Mouse (Mus musculus) kidney, embryonic 14.5 days (tissue): ENCODE results near the gene Sacs. TPM values are rescaled to one million over a fixed set of nuclear protein-coding genes. Genes with fewer than 3 reads are reported as not detected.
A peak's percentile ranks its signal among the peaks of the same experiment; 100 is the strongest.

Experiments used
- ATAC-seq: fragments of 200-750 bp; cut with Nextera tagmentation; 2 replicates; pipeline ENCODE4 v1.8.0; 2017; ENCODE audit warnings: moderate number of reproducible peaks, mild to moderate bottlenecking, moderate TSS enrichment, moderate library complexity; ENCODE audit not compliant: low FRiP score, low TSS enrichment
- H3K27ac ChIP-seq: fragments of 300-500 bp; sonication (generic); 2 replicates; pipeline ENCODE4 v1.5.1; 2014; ENCODE audit warnings: low read depth, mild to moderate bottlenecking, low read length, moderate library complexity, mixed read lengths
- H3K27me3 ChIP-seq: fragments of 300-500 bp; sonication (generic); 2 replicates; pipeline ENCODE4 v1.6.1; 2014; ENCODE audit warnings: mild to moderate bottlenecking, low read length; ENCODE audit not compliant: control insufficient read depth, insufficient read depth
- H3K36me3 ChIP-seq: fragments of 300-500 bp; sonication (generic); 2 replicates; pipeline ENCODE4 v1.6.1; 2014; ENCODE audit warnings: low read length, mixed read lengths; ENCODE audit not compliant: control insufficient read depth, insufficient read depth
- H3K4me1 ChIP-seq: fragments of 300-500 bp; sonication (generic); 2 replicates; pipeline ENCODE4 v1.6.1; 2014; ENCODE audit warnings: low read length, mixed read lengths; ENCODE audit not compliant: control insufficient read depth, insufficient read depth
- H3K4me2 ChIP-seq: fragments of 300-500 bp; sonication (generic); replicated peaks from 2 replicates; pipeline ENCODE4 v1.6.1; 2014; ENCODE audit warnings: low read depth, mild to moderate bottlenecking, low read length
- H3K4me3 ChIP-seq: fragments of 300-500 bp; sonication (generic); 2 replicates; pipeline ENCODE4 v1.5.1; 2014; ENCODE audit warnings: mild to moderate bottlenecking, low read length
- H3K9ac ChIP-seq: fragments of 300-500 bp; sonication (generic); 2 replicates; pipeline ENCODE4 v1.6.1; 2014; ENCODE audit warnings: low read depth, mild to moderate bottlenecking, low read length, moderate library complexity
- H3K9me3 ChIP-seq: fragments of 300-500 bp; sonication (generic); 2 replicates; pipeline ENCODE4 v1.6.1; 2016; ENCODE audit warnings: low read length; ENCODE audit not compliant: control insufficient read depth
- WGBS: fragments of 180-500 bp; shearing (Covaris S2); extraction: QIAGEN DNeasy Blood & Tissue Kit; methylation state at CpG from one replicate; pipeline ENCODE4 v1.1.7; 2014; 5-methylcytosine and 5-hydroxymethylcytosine counted together
- polyA plus RNA-seq: library from polyadenylated mRNA; unstranded; fragments of >200 nt; fragmentation: Nextera tagmentation; extraction: Ambion mirVana; gene quantifications from 2 replicates; pipeline ENCODE4 v1.2.1, GENCODE M21; 2014

Sacs gene
- polyA plus RNA-seq, 1 experiment from 2014 or later: 3.6 TPM

GRCm38 (mm10) chr14:61171261-61171970 is 33.2 kb downstream of the Sacs start:
- 85% methylated on average over 5 of the region's 5 CpGs for WGBS

GRCm38 (mm10) chr14:61172548-61173158 is 34.4 kb downstream of the Sacs start:
- no peaks in the 10 kb centered on the region for H3K36me3 ChIP-seq
- H3K27ac ChIP-seq: peak overlapping the region; percentile 73
- peak overlapping the region; percentile 70 for H3K9ac ChIP-seq
- peak; percentile 98 for ATAC-seq
- no peaks in the 10 kb centered on the region for H3K9me3 ChIP-seq
- WGBS: under 1% methylated on average over 46 of the region's 52 CpGs
- peak overlapping the region; percentile 91 for H3K4me2 ChIP-seq
- no peaks in the 10 kb centered on the region for H3K27me3 ChIP-seq
- H3K4me3 ChIP-seq: peak overlapping the region; percentile 81
- H3K4me1 ChIP-seq: no peaks in the 10 kb centered on the region

More at GRCm38 (mm10) chr14:61171261-61171970, 33.2 kb downstream of the Sacs start:
- no peak overlapping the region for H3K27ac ChIP-seq
- no peaks in the 10 kb centered on the region for H3K9me3 ChIP-seq
- H3K4me1 ChIP-seq: no peaks in the 10 kb centered on the region
- no peaks in the 10 kb centered on the region for H3K36me3 ChIP-seq
- H3K4me2 ChIP-seq: no peak overlapping the region
- ATAC-seq: no peak
- no peaks in the 10 kb centered on the region for H3K27me3 ChIP-seq
- H3K4me3 ChIP-seq: no peak overlapping the region
- H3K9ac ChIP-seq: no peak overlapping the region

- no peaks in the 10 kb centered on the region for H3K9me3 ChIP-seq
- peak; percentile 41 for ATAC-seq
- H3K9ac ChIP-seq: peak overlapping the region; percentile 70
- H3K4me3 ChIP-seq: peak overlapping the region; percentile 81
- H3K4me1 ChIP-seq: no peaks in the 10 kb centered on the region
- no peaks in the 10 kb centered on the region for H3K36me3 ChIP-seq
- peak overlapping the region; percentile 73 for H3K27ac ChIP-seq
- H3K4me2 ChIP-seq: peak overlapping the region; percentile 91
- H3K27me3 ChIP-seq: no peaks in the 10 kb centered on the region
- WGBS: under 1% methylated on average over 37 of the region's 37 CpGs
These were observed 35.0 kb downstream of the Sacs start for GRCm38 (mm10) chr14:61173229-61173628.

- Histone ChIP-seq H3K36me3 (peaks cover 12% of the 10 kb centered on the region; the same call in 1 of the 2 replicates), H3K9me3 (no peaks in the 10 kb centered on the region), H3K4me1 (no peaks in the 10 kb centered on the region), H3K4me2 (no peak overlapping the region), H3K9ac (no peak overlapping the region), H3K27ac (no peak overlapping the region), H3K27me3 (no peaks in the 10 kb centered on the region), H3K4me3 (no peak overlapping the region)
- WGBS: 86% methylated on average over 7 of the region's 7 CpGs
- no peak for ATAC-seq
These were observed 53.6 kb downstream of the Sacs start for GRCm38 (mm10) chr14:61191904-61192303.

GRCm38 (mm10) chr14:61192326-61192725 is 54.1 kb downstream of the Sacs start:
- 88% methylated on average over 10 of the region's 10 CpGs for WGBS
- Histone ChIP-seq H3K9ac (no peak overlapping the region), H3K4me2 (no peak overlapping the region), H3K4me1 (no peaks in the 10 kb centered on the region), H3K36me3 (peaks cover 12% of the 10 kb centered on the region; the same call in 1 of the 2 replicates), H3K9me3 (no peaks in the 10 kb centered on the region), H3K4me3 (no peak overlapping the region), H3K27me3 (no peaks in the 10 kb centered on the region), H3K27ac (no peak overlapping the region)
- ATAC-seq: no peak

- no peak for ATAC-seq
- WGBS: 82% methylated on average over 4 of the region's 4 CpGs
- H3K9me3 ChIP-seq: no peaks in the 10 kb centered on the region
- H3K36me3 ChIP-seq: peaks cover 12% of the 10 kb centered on the region; the same call in 1 of the 2 replicates
- no peak overlapping the region for H3K9ac ChIP-seq
- H3K4me1 ChIP-seq: no peaks in the 10 kb centered on the region
- no peaks in the 10 kb centered on the region for H3K27me3 ChIP-seq
- H3K4me2 ChIP-seq: no peak overlapping the region
- no peak overlapping the region for H3K4me3 ChIP-seq
- no peak overlapping the region for H3K27ac ChIP-seq
These were observed 56.2 kb downstream of the Sacs start for GRCm38 (mm10) chr14:61194416-61194815.

- no peak overlapping the region for H3K27ac ChIP-seq
- no peak overlapping the region for H3K4me3 ChIP-seq
- no peak overlapping the region for H3K9ac ChIP-seq
- H3K27me3 ChIP-seq: no peaks in the 10 kb centered on the region
- no peaks in the 10 kb centered on the region for H3K4me1 ChIP-seq
- WGBS: 93% methylated on average over 5 of the region's 5 CpGs
- peaks cover 5% of the 10 kb centered on the region; the same call in 1 of the 2 replicates for H3K36me3 ChIP-seq
- no peak overlapping the region for H3K4me2 ChIP-seq
- ATAC-seq: no peak
- H3K9me3 ChIP-seq: no peaks in the 10 kb centered on the region
These were observed 71.9 kb downstream of the Sacs start for GRCm38 (mm10) chr14:61210111-61210510.

- ATAC-seq: no peak
- Histone ChIP-seq H3K27ac (no peak overlapping the region), H3K9ac (no peak overlapping the region), H3K9me3 (no peaks in the 10 kb centered on the region), H3K36me3 (peaks cover 2% of the 10 kb centered on the region; the same call in 1 of the 2 replicates), H3K4me1 (no peaks in the 10 kb centered on the region), H3K4me2 (no peak overlapping the region), H3K27me3 (no peaks in the 10 kb centered on the region), H3K4me3 (no peak overlapping the region)
- 89% methylated on average over 6 of the region's 6 CpGs for WGBS
These were observed 73.5 kb downstream of the Sacs start for GRCm38 (mm10) chr14:61211754-61212153.

GRCm38 (mm10) chr14:61221166-61221565 is 82.9 kb downstream of the Sacs start:
- H3K27me3 ChIP-seq: no peaks in the 10 kb centered on the region
- 79% methylated on average over 5 of the region's 5 CpGs for WGBS

More at GRCm38 (mm10) chr14:61221166-61221565, 82.9 kb downstream of the Sacs start:
- Histone ChIP-seq H3K4me1 (no peaks in the 10 kb centered on the region), H3K27ac (no peak overlapping the region), H3K9me3 (no peaks in the 10 kb centered on the region), H3K9ac (no peak overlapping the region), H3K4me2 (no peak overlapping the region), H3K4me3 (no peak overlapping the region), H3K36me3 (no peaks in the 10 kb centered on the region)
- ATAC-seq: no peak
